Mouse (Mus musculus) lung, postnatal 4 days (tissue): ENCODE results near the gene Stpg3.

Source experiments
- DNase-seq, 2 experiments: peaks; one replicate each; pipeline ENCODE4 v3.0.0; 2021

Gene Stpg3

DNA sequence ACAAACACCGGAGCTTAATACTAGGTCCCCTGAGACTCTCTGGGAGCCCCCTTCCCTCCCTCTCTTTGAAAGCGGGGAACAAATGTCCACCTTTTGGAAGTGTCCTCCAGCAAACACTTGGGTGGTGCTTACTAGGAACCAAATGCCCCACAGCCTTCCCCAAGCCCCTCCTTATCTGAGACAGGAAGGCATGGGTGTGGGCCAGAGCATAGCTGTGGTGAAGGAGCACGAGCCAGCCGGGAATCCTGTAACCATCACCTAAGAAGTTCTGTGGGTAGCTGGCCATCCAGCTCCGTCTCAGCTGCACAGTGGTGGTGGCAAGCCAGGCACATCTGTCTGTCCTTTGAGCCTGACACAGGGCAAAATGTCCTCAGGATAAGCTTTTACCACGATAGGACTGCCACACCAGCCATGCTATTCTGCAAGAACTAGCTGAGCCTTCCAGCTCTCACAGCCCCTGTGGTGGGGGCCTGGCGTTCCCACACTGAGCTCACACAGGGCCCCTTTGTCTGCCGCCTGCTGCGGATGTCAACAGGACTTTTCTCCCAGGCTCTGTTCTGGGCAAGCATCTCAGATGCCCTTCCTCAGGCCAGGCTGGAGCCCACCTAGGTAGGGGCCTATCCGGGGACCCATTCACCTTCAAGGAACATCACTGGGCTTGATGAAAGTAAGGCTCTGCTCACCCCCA, 36.0 kb downstream of the Stpg3 start:
- no peak for DNase-seq

GRCm38 (mm10) chr2:25177685-25178084, 36.8 kb downstream of the Stpg3 start:
- peak; percentile 80 to 86 for DNase-seq

- peak in 1 of 2 experiments; percentile 19 for DNase-seq
Measured at GRCm38 (mm10) chr2:25177076-25177475, 37.4 kb downstream of the Stpg3 start.

- peak; percentile 54 to 59 for DNase-seq
Measured at GRCm38 (mm10) chr2:25176573-25176972, 37.9 kb downstream of the Stpg3 start.

DNA sequence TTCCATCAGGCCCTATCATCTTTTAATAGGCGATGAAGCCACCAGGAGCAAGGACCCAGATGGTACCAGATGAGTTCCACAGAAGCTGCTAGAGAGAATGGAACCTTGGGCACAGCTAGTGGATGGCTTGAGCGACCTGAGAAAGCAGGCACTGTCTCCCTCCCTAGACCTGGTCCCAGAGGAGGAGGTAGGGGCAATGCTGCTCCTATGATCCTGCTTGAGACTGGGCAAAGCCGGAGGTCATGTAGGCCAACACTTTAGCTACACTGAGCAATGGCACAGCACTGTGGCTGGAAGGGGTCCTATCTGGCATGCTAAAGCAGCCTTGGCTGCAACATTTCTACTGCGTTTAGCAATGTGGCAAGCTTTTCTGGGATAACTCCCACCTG, 38.8 kb downstream of the Stpg3 start:
- no peak for DNase-seq

DNA sequence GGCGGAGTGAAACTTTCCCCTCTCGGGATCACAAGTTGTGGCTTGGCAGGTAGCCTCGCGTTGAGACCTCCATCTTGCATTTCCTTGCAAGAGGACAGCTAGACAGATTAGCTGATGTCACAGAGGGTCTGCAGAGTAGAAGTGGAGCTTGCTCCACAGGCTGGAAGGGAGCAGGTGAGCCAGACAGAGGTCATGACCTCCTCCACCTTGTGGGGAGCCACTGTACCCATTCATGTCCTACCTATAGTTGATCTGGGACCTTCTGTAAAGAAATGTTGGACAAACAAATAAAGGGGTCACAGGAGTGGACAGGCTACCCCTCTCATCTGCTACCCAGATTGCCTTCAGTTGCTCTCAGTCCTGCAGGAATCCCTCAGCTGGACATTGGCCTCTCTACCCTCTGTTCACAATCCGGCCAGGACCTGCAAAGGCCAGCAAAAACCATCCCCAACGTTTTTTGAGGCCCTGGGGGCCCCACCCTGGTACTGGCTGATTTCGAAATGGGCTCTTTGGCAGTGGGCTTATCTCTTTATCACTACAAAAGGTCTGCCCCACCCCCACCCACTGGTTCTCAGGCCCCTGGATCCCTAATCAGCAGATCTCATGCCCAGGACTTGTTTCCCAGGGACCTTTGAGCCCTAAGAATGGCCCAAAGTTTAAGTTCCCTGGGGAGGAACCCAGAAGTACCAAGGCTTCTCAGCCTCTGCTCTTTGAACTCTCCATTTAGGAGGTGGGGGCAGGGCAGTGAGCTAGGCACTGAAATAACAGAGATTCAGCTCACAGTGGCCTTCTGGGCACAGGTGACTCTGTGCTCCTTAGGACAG, 39.4 kb downstream of the Stpg3 start:
- DNase-seq: no peak

DNA sequence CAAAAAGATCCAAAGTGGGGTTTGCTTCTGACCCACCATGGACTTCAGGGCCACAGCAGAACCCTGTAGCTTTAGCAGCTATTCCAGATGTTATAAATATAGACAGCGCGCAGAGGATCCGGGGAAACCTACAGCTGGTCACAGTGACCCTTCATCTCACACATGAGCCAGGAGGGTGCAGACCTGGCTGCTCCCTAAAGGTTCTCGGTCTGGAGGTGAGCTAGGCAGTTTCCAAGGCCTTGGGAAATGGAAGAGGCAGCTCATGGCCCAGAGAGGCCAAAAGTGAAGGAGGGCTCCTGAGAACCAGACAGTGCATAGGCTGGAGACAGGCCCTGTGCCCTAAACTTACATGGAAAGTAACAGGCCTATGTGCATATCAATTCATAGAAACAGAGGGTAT, 40.6 kb downstream of the Stpg3 start:
- DNase-seq: peak in 1 of 2 experiments; percentile 6

DNA sequence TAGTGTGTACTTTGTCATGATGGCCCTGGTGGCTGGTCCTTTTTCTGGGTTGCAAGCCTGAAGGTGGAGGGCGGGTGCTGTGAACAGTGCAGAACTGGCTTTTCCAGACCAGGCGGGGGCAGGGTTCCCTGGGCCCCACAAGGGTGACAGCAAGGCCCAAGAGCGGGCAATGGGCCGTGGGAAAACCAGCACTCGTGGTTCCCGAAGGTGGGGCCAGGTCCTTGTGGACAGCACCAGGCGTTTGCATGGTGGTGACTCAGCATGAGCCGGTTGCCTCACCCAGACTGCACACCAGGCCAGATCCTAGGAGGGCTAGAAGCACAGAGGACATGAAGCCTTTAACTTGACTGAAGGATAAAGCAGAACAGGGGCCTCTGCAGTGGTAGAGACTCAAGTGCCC, 41.8 kb downstream of the Stpg3 start:
- peak in 1 of 2 experiments; percentile 68 for DNase-seq

DNA sequence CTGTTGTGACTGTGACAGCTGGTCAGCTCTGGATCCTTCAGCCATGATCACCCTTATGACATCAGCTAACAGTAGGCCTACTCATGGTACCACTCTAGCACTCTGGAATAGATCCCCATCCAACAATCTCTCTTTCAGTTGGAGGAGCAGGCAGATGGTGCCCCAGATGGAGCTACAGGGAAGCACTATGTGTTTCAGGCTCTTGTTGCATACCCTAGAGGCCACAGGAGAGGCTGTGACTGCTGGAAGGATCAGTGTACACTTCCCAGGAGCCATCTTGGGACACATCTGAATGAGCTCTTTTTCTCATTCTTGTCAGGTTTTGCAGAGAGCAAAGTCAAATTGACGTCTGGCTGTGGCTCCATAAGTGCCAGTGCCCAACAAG, 42.7 kb downstream of the Stpg3 start:
- DNase-seq: peak in 1 of 2 experiments; percentile 11

DNA sequence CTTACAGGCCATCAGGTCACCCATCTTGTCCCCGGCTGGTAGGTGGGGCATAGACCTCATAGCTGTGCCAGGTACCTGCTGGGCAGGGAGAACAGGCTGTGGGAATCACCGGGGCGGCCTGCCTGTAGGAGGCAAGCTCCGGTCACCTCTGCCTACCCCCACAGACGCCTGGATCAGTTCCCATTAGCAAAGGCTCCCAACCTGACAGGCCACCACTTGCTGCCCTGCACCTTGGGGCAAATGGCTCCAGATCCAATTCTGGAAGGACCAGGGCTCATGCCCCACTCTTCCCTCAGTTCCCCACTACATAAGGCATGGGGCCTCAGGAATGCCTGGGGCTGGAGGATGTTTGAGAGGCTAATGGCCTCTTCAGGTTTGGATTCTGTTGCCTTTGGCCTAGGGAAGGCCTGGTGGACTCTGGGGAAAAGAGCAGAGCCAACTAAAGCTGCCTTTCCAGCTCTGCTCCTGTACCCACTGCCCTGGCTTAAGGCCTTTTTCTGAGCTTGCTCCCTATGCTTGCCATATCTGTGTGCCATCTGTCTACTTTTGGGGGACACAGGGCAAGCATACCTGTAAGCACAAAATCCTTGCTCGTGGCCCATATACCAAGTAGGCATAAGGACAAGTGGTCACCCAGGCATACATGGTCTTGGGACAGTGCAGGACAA, 43.2 kb downstream of the Stpg3 start:
- DNase-seq: peak in 1 of 2 experiments; percentile 25

DNA sequence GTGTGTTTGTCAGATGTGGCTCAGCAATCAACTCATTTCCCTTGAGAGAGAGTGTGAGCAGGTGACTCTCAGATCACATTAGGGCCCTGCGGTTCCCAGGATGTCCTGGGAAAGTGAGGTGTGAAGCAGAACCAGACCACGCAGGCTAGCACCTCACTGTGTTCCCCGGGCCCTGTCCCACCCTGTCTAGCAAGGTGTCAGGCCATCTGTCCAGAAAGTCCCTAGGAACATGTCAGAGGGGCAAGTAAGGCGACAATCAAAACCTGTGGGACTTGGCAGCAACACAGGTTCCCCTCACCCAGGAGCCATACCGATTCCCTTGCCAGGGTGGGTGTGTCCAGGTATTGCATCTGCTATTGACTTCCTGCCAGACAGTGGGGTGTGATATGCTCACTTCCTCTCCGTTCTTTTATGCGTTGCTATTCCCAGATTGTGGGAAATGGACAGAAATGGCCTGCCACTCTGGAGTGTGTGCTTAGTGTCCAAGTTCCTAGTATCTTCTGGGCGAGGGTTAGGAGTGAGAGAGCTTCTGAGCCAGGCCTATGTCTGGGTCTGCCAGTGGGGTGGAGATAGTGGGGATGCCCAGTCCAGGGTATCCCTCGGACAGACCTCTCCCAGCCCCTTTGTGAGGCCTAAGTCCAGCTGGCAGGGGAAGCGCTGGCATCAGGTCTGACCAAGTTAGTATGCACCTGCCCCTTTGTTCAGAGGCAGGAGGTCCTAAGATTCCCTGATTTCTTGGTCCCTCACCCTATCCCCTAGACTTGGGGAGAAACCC, 43.9 kb downstream of the Stpg3 start:
- peak in 1 of 2 experiments; percentile 35 for DNase-seq

- peak in 1 of 2 experiments; percentile 38 for DNase-seq
Measured at GRCm38 (mm10) chr2:25169778-25170177, 44.7 kb downstream of the Stpg3 start.

DNA sequence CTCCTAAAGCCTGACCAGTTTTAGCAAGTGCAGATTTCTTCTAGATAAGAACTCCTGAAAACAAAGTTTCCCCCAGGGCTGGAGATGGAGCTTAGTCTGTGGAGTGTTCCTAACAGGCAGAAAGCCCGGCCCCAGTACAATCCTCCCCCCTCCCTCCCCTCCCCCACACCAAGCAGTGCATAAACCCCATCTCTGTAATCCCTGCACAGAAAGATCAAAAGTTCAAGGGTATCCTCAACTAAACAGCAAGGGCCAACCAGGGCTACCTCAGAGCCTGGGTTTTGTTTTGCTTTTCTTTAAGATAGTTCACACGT, 45.8 kb downstream of the Stpg3 start:
- DNase-seq: no peak

DNA sequence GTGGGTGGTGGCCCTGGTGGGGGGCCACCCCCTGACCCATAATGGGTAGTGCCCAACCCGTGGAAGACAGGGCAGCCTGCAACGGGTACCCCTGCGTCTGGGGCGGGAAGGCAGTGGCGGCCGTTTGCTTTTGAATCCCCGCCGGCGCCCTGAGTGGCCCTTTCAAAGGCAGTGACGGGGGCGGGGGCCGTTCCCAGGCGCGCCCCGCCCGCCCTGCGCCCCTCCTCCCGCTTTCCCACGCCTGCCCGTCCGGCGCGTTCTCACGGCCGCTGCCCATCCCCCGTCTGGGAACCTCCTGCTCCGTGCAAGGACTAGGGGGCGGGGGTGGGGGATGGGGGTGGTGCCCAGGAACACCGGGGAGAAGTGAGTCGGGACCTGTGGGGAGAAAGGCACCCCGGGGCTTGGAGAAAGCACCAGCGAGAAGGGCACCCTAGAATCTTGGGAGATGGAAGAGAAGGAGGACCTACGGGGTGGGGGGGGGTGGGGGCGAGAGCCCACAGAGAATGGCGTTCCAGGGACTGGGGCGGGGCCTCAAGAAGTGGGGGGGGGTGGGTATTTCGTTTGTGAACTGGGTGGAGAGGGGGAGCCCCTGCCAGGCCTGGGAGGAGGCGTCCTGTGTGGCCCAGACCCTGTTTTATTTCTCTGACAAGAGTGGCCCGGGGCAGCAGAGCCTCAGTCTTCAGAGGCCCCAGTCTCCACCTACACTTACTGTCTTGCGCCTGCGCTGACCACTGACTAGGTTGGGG, 46.3 kb downstream of the Stpg3 start:
- peak; percentile 84 to 89 for DNase-seq

- DNase-seq: no peak
Measured at GRCm38 (mm10) chr2:25167481-25167880, 47.0 kb downstream of the Stpg3 start.
